Mouse (Mus musculus) adrenal gland, postnatal 36 days (tissue): ENCODE results near the gene Olfr790. TPM values are rescaled to one million over a fixed set of nuclear protein-coding genes. Genes with fewer than 3 reads are reported as not detected.

Experiments used
- DNase-seq, 2 experiments: peaks; one replicate each; pipeline ENCODE4 v3.0.0; 2021; ENCODE audit warnings: mixed read lengths in 1 of 2
- long read RNA-seq, 2 experiments: library from polyadenylated mRNA; stranded (forward); transcript quantifications; one replicate each; pipeline ENCODE4 v2.0.0; 2021; ENCODE audit warnings: borderline sequencing depth in 2 of 2
- total RNA-seq, 2 experiments: library from RNA; stranded (reverse); gene quantifications; 2 replicates each; pipeline ENCODE4 v1.2.3; 2021

Olfr790 gene
- not detected for total RNA-seq
- long read RNA-seq, experiment 1 = 0 reads
- long read RNA-seq, experiment 2 = 0 reads

GRCm38 (mm10) chr10:129498192-129498591, at the start of gene Olfr790:
Olfr790 (plus strand) TSS chr10:129498492.
- DNase-seq = no peak

- DNase-seq = no peak
Observed at GRCm38 (mm10) chr10:129461562-129461961, 36.7 kb upstream of the Olfr790 start, which contains the start of gene Olfr787. Olfr787 (plus strand) TSS chr10:129461862.

- no peak for DNase-seq
Observed at GRCm38 (mm10) chr10:129470698-129471097, 27.6 kb upstream of the Olfr790 start, which contains the start of gene Olfr788. Olfr788 (plus strand) TSS chr10:129470998.

- DNase-seq = no peak
Observed at GRCm38 (mm10) chr10:129473256-129473655, 25.0 kb upstream of the Olfr790 start.

- no peak for DNase-seq
Observed at GRCm38 (mm10) chr10:129473723-129474122, 24.6 kb upstream of the Olfr790 start.

- DNase-seq = no peak
Observed at GRCm38 (mm10) chr10:129484452-129484851, 13.8 kb upstream of the Olfr790 start, which contains the start of gene Olfr789. Olfr789 (plus strand) TSS chr10:129484752.

GRCm38 (mm10) chr10:129490101-129490500, 8.2 kb upstream of the Olfr790 start:
- DNase-seq = no peak

- DNase-seq = no peak
Observed at GRCm38 (mm10) chr10:129521492-129521891, 23.2 kb downstream of the Olfr790 start, which contains the start of gene Olfr791. Olfr791 (plus strand) TSS chr10:129521792.

- DNase-seq = no peak
Observed at GRCm38 (mm10) chr10:129538862-129539261, 40.6 kb downstream of the Olfr790 start, which contains the start of gene Olfr792. Olfr792 (plus strand) TSS chr10:129539162.

- peak in 1 of 2 experiments; percentile 2 for DNase-seq
Observed at GRCm38 (mm10) chr10:129549354-129549753, 51.1 kb downstream of the Olfr790 start.

Other genes with a start within 250 kb of the Olfr790 start
- not detected for gene Olfr776, start 239.4 kb upstream of the Olfr790 start, total RNA-seq
- not detected for gene Olfr777, start 227.0 kb upstream of the Olfr790 start, total RNA-seq
- not detected for gene Olfr780, start 180.4 kb upstream of the Olfr790 start, total RNA-seq
- not detected for gene Olfr781, start 169.6 kb upstream of the Olfr790 start, total RNA-seq
- gene Olfr782, start 149.6 kb upstream of the Olfr790 start, total RNA-seq = not detected
- not detected for gene Olfr784, start 114.4 kb upstream of the Olfr790 start, total RNA-seq
- gene Olfr785, start 93.1 kb upstream of the Olfr790 start, total RNA-seq = not detected
- gene Olfr786, start 71.2 kb upstream of the Olfr790 start, total RNA-seq = not detected
- gene Olfr787, start 36.6 kb upstream of the Olfr790 start, total RNA-seq = not detected
- gene Olfr788, start 27.5 kb upstream of the Olfr790 start, total RNA-seq = not detected
- gene Olfr789, start 13.7 kb upstream of the Olfr790 start, total RNA-seq = not detected
- gene Olfr791, start 23.3 kb downstream of the Olfr790 start, total RNA-seq = not detected
- gene Olfr792, start 40.7 kb downstream of the Olfr790 start, total RNA-seq = not detected
- gene Olfr794, start 69.2 kb downstream of the Olfr790 start, total RNA-seq = not detected
- not detected for gene Olfr796, start 114.1 kb downstream of the Olfr790 start, total RNA-seq
- not detected for gene Olfr798, start 129.4 kb downstream of the Olfr790 start, total RNA-seq
- gene Olfr799, start 139.0 kb downstream of the Olfr790 start, total RNA-seq = not detected
- not detected for gene Olfr800, start 159.2 kb downstream of the Olfr790 start, total RNA-seq
- not detected for gene Olfr801, start 175.4 kb downstream of the Olfr790 start, total RNA-seq
- gene Olfr802, start 189.7 kb downstream of the Olfr790 start, total RNA-seq = not detected
- not detected for gene Olfr803, start 195.8 kb downstream of the Olfr790 start, total RNA-seq
- not detected for gene Olfr804, start 204.7 kb downstream of the Olfr790 start, total RNA-seq
- not detected for gene Olfr805, start 230.9 kb downstream of the Olfr790 start, total RNA-seq
- gene Olfr806, start 243.4 kb downstream of the Olfr790 start, total RNA-seq = not detected